Mouse (Mus musculus) monocyte, adult 5-6 weeks (primary cell): Measurements from ENCODE around the gene Ubap2. TPM values are rescaled to one million over a fixed set of nuclear protein-coding genes. Genes with fewer than 3 reads are reported as not detected.

Source experiments
- ATAC-seq: fragments of 153-309, 156-312 bp; replicated peaks from 2 replicates; pipeline ENCODE4 v1.8.0; 2017; ENCODE audit warnings: mild to moderate bottlenecking; ENCODE audit not compliant: low TSS enrichment, insufficient number of reproducible peaks, severe bottlenecking, poor library complexity, low FRiP score
- total RNA-seq: library from RNA; stranded (forward); fragments of 200-1000, 200-491, 200-594 nt; gene quantifications from 3 replicates; pipeline ENCODE4 v1.2.3, GENCODE M21; 2017

The Ubap2 gene
- total RNA-seq, 1 experiment from 2014 or later, result 6.6 TPM

DNA sequence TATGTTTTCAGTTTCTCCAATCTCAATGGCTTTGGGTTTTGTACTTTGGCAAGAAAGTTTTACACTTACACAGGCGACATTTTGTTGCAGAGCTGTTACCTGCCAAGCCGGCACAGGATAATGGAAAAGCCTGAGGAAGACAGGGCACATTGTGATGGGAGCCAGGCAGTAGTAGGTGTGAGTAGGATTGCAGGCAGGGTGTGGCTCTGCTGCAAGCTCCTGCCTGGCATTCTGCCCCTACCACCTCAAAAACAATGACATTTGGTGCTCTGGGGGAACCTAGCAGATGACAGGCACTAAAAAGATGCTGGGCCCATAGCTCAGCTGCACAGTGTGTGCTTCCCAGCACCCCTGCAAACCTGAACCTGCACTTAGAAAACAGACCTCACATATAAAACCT is 85.1 kb downstream of the Ubap2 start:
- no peak for ATAC-seq

DNA sequence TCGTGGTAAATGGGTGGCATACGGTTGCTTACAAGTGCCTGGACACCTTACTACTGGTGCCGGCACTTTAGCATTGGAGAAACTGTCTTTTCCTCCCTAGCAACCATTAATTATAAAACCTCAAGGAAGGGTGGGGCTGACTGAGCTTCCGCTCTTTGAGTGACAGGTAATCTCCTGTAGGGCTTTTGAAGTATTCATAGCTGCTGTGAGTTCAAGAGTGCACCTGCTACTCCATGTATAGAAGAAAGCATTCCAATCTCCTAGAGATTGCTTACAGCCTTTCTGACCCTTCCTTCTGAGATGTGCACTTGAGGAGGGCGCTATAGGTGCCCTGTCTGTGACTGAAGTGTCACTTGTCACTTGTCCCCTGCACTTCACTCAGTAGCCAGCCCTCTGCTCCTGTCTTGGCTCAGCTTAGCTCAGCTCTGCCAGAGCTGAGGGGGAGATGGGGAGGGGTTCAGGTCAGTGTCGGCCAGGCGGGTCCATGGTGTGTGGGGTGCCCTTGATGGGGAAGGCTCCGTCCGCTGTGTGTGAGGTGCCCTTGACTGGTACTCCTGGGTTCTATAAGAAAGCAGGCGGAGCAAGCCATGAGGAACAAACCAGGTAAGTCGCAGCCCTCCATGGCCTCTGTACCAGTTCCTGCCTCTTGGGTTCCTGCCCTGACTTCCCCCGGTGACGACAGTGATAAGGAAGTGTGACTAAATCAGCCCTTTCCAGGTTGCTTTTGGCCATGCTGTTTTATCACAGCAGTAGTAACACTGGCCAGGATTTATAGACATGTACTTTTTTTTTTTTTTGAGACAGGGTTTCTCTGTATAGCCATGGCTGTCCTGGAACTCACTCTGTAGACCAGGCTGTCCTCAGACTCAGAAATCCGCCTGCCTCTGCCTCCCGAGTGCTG is 94.9 kb downstream of the Ubap2 start:
- 0 out of 2 replicates have a peak, but pooled peaks have one; percentile 40 for ATAC-seq

DNA sequence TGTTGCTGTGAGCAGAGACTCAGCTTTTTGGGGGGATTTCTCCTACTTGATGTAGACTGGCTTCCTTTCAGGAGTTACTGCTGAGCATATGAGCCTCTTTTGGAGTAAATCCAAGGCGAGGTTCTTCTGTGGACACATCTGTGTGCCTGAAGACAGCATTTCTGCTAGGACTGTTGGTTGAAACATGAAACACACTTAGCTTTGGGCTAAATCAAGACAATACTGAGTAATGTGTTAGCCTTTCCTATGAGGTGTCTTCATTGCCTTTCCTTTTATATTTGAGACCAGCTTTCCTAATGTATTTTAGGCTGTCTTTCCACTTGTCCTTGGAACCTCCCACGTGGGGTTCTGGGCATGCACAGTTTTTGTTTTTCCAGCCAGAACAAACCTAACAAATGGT is 100.3 kb downstream of the Ubap2 start:
- no peak for ATAC-seq

DNA sequence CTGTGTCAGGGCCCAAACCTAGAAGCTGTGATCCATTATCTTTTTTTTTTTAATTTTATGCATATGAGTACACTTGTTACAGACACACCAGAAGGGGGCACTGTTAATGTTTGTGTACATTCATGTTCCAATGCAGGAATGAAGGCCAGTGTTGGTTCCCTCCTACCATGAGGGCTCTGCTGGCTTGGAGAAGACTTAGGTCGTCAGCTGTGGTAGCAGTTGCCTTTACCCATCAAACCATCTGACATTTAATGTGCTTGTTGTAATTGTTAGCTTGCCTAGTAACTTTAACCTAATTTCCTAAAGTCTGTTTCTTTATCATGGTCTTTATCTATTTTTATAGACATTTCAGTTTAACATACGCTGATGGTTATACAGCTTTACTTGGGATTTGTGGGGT is 104.0 kb downstream of the Ubap2 start:
- ATAC-seq, result no peak

DNA sequence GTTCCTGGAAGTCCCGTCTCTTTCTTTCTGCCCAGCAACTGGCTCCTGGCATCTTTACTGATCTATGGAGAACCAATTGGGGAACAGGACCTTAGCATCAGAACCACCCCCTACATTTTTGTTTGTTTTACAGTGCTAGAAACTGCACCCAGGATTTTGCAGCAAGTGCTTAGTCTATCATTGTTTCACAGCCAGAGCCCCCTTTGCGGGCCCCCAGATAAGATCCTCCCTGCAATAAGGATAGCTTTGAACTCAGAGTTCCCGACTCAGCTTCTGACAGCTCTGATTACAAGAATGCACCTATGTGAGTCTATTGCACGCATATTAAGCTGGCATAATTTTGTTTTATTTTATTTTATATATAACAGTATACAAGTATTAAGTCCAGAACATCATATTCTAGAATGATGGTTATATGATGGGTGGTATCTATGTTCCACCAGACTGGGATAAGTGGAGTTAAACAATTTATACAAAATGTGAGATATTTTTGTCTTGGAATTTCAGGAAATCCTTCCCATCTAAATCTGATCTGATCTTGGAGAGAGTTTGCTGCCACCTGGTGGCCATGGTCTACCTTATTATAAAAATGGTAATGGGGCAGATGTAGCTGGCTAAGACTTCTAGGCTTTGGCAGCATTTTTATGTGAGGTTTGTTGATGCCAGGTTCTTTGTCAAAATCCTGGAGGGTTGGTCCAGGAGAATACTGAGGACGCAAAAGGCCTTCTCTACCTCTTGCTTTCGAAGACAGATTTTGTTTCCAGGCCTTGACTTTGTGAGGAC is 109.1 kb downstream of the Ubap2 start:
- ATAC-seq, result no peak

DNA sequence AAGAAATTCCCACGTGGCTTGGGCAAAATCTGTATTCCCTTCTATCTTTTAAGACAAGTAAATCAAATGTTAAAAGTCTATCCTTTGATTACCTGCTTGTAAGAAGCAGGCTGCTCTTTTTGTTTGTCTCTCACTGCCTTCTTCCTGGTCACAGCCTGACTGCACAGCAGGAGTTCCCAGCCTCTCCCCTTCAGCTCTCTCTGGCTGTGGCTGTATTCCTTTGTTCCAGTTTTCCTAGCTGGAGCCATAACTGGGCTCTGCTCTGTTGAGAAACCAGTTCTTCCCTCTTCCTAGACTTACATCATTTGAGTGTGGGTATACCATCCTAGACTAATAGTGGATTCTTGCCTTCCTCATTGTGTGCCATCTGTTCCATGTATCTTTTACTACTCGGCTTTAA is 110.0 kb downstream of the Ubap2 start:
- no peak for ATAC-seq

DNA sequence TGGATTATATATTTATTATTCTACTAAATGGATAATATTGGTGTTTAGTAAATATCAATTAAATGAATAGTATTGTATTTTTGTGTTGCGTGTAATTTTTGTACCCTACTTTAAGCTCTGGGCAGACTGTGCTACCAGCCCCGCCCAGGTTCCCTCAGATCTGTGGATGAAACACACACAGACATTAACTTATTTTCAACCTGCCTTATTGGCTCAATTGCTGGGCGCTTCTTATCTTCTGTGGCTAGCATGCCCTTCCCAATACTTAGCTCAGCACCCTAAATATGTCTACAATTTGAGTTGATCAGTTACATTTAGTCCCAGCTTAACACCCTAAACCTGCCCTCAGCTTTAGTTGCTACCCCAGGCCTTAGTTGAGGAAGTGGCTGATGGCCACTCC is 113.7 kb downstream of the Ubap2 start:
- ATAC-seq, result no peak

DNA sequence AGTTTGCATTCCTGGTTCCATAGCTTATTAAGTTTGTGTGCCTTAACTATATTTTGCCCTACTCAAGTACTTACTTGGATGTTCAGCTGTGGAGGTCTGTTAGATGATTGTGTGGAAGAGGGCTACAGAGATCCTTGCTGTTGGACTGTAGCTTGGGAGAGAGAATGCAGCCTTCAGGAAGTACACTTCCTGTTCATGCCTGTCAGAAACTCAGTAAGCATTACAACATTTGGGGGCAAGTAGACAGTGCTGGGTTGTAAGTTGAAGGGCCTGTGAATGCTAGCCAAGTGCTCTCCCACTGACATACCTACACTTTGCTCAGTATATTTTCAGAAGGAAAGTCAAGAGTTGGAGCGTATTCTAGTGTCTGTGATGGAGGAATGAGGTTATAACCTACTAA is 116.7 kb downstream of the Ubap2 start:
- no peak for ATAC-seq

DNA sequence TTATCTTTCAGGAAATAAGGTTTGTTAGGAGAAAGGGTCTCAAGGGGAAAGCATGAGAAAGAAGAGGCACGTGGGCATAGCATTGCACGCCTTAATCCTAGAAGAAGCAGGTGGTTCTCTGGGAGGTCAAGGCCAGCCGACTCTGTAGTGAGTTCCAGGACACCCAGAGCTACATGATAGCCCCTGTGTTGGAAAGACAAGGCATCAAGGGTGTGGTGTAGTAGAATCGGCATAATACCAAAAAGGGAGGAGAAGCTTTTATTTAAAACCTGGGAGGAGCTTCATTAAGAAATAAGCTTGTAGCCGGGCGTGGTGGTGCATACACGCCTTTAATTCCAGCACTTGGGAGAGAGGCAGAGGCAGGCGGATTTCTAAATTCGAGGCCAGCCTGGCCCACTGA is 118.0 kb downstream of the Ubap2 start:
- no peak for ATAC-seq

DNA sequence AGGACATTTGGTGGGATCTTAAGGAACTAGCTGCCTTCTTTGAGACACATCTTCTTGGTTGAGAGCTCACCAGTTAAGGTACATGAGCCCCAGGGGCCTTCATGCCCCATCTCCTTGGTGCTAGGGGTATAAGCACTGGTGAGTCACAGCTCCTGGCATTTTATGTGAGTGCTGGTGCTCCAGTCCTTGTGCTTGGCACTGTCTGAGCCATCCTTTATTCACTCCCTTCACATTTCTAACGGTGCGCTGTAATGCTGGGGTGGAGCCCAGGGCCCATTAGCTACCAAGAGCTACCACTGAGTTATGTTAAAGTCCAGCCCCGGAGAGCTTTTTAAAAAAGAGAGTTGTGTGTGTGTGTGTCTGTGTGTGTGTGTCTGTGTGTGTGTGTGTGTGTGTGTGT is 121.8 kb downstream of the Ubap2 start:
- no peak for ATAC-seq

DNA sequence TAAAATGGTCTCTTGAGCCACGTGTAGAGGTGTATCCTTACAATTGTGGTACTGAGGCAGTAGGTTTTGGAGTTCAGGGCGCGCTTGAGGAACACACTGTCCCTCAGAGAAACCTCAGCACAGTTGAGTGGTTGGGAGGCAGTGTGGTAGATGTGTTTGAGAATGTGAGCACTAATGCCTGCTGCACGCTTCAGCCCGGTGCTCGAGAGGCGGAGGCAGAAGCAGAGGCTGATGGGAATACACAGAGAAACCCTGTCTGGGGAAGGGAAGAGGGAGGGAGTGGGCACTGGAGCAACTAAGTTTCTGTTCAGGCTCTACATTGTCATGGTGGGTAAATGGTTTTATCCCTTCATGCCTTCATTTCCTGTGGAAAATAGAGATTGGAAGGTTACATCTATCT is 123.8 kb downstream of the Ubap2 start:
- ATAC-seq, result no peak

DNA sequence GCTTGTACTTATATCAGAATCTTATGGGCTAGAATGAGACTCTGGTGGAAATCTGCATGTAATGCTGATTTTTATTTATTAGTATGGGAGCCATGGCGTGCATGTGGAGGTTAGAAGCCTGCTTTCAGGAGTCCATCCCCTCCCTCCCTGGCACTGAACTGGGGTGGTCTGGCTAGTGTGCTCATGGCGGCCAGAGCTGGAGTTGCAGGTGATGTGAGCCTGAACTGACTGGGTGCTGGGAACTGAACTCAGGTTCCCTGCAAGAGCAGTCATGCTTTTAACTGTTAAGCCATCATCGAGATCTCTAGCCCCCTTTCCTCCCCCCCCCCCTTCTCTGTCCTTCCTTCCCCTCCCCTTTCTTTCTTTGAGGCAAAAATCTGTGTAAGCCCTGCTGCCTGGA is 125.1 kb downstream of the Ubap2 start:
- ATAC-seq, result no peak

Other genes with a start within 250 kb of the Ubap2 start
- gene Aqp7, start 227.0 kb downstream of the Ubap2 start, total RNA-seq, result not detected in 3 replicates
- 0.38 to 1.4 TPM in 2 of 3 replicates, not detected in the other for gene Aqp3, start 177.0 kb downstream of the Ubap2 start, total RNA-seq
- 18.0 to 23.8 TPM (median 22.2 TPM) in 3 replicates for gene Nol6, start 150.7 kb downstream of the Ubap2 start, total RNA-seq
- gene Ube2r2, start 139.4 kb downstream of the Ubap2 start, total RNA-seq, result 34.8 to 50.0 TPM (median 44.1 TPM) in 3 replicates
- gene Dcaf12, start 39.7 kb upstream of the Ubap2 start, total RNA-seq, result 44.1 to 49.8 TPM (median 44.7 TPM) in 3 replicates
- gene Ubap1, start 73.9 kb upstream of the Ubap2 start, total RNA-seq, result 70.9 to 80.1 TPM (median 79.6 TPM) in 3 replicates
- 0.57 to 1.6 TPM (median 1.3 TPM) in 3 replicates for gene Kif24, start 189.7 kb upstream of the Ubap2 start, total RNA-seq
- gene Nudt2, start 190.0 kb upstream of the Ubap2 start, total RNA-seq, result 4.4 to 10.3 TPM (median 5.0 TPM) in 3 replicates
- gene AI464131, start 227.9 kb upstream of the Ubap2 start, total RNA-seq, result 0.21 TPM in 1 of 3 replicates, not detected in the others
- gene 1110017D15Rik, start 242.2 kb upstream of the Ubap2 start, total RNA-seq, result 2.1 to 2.2 TPM in 2 of 3 replicates, not detected in the other